Mouse (Mus musculus) hindbrain, embryonic 15.5 days (tissue): Measurements from ENCODE around the gene Zbtb32. TPM values are rescaled to one million over a fixed set of nuclear protein-coding genes. Genes with fewer than 3 reads are reported as not detected.

Experiments
- ATAC-seq: fragments of 200-750 bp; cut with Nextera tagmentation; 2 replicates; pipeline ENCODE4 v1.8.0; 2017; ENCODE audit warnings: low read depth, moderate number of reproducible peaks, moderate TSS enrichment; ENCODE audit not compliant: low FRiP score
- H3K27ac ChIP-seq: fragments of 300-500 bp; sonication (generic); replicated peaks from 2 replicates; pipeline ENCODE4 v1.5.1; 2015; ENCODE audit warnings: mild to moderate bottlenecking, inconsistent platforms
- H3K27me3 ChIP-seq: fragments of 300-500 bp; sonication (generic); 2 replicates; pipeline ENCODE4 v1.6.1; 2015; ENCODE audit warnings: control low read depth, inconsistent platforms
- H3K36me3 ChIP-seq: fragments of 300-500 bp; sonication (generic); 2 replicates; pipeline ENCODE4 v1.6.1; 2015; ENCODE audit warnings: control low read depth, inconsistent platforms
- H3K4me1 ChIP-seq: fragments of 300-500 bp; sonication (generic); replicated peaks from 2 replicates; pipeline ENCODE4 v1.6.1; 2015; ENCODE audit warnings: control low read depth, inconsistent platforms
- H3K4me2 ChIP-seq: fragments of 300-500 bp; sonication (generic); 2 replicates; pipeline ENCODE4 v1.6.1; 2015; ENCODE audit warnings: moderate library complexity, mild to moderate bottlenecking, inconsistent platforms
- H3K4me3 ChIP-seq: fragments of 300-500 bp; sonication (generic); 2 replicates; pipeline ENCODE4 v1.5.1; 2015; ENCODE audit warnings: mild to moderate bottlenecking, inconsistent platforms
- H3K9ac ChIP-seq: fragments of 300-500 bp; sonication (generic); 2 replicates; pipeline ENCODE4 v1.6.1; 2015; ENCODE audit warnings: inconsistent platforms
- H3K9me3 ChIP-seq: fragments of 300-500 bp; sonication (generic); 2 replicates; pipeline ENCODE4 v1.6.1; 2016; ENCODE audit warnings: control low read depth, inconsistent platforms
- WGBS: fragments of 180-500 bp; shearing (Covaris S2); methylation state at CpG from one replicate; pipeline ENCODE4 v1.1.7; 2015; 5-methylcytosine and 5-hydroxymethylcytosine counted together
- polyA plus RNA-seq: library from polyadenylated mRNA; unstranded; fragments of >200 nt; fragmentation: Nextera tagmentation; extraction: Ambion mirVana; gene quantifications from 2 replicates; pipeline ENCODE4 v1.2.1, GENCODE M21; 2015

Gene Zbtb32
- polyA plus RNA-seq, 1 experiment from 2014 or later = 0.10 TPM

DNA sequence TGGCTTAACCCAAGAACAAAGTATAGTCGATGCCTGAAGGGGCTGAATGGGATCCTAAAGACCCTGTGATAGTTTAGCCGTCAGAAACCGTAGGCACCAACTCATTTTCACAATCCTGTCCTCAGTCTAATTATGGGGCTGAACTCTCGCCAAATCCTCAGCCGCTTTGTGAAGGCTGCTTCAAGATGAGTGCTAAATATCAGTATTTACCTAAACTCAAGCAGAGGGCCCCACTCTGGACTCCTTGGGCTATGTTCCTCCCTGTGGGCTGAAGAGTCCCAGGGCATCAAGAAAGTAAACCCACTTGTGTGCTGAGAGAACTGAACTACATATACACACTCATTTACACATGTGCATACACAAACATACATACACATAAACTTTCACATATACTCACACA lies 1.9 kb downstream of the Zbtb32 start:
- 83% methylated on average over 5 of the region's 5 CpGs for WGBS
- Histone ChIP-seq H3K27me3 (no peaks in the 10 kb centered on the region), H3K4me3 (no peak overlapping the region), H3K9ac (no peak overlapping the region), H3K9me3 (no peaks in the 10 kb centered on the region), H3K4me1 (peaks cover 14% of the 10 kb centered on the region), H3K27ac (no peak overlapping the region), H3K4me2 (no peak overlapping the region), H3K36me3 (no peaks in the 10 kb centered on the region)
- ATAC-seq = no peak

DNA sequence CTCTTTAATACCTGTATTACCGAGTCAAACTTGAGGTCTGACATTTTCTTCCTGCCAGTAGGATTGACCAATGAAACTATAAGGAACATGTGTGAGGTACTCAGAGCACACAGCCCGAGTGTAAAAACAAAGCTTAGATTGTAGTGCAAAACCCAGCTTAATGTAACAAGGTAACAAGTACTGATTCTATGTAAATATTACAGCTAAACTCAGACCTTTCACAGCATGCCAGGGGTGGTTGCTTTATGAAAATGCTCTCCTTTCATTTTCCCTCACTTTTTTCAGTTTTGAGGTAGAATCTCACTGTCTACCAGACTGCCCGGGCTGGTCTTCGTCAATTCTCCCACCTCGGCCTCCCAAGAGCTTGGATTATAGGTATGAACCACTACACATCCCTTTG lies 2.6 kb downstream of the Zbtb32 start:
- no peak overlapping the region for H3K4me2 ChIP-seq
- H3K9ac ChIP-seq = no peak overlapping the region
- H3K4me1 ChIP-seq = peaks cover 14% of the 10 kb centered on the region
- no peaks in the 10 kb centered on the region for H3K36me3 ChIP-seq
- no peak for ATAC-seq
- H3K27ac ChIP-seq = no peak overlapping the region
- no peaks in the 10 kb centered on the region for H3K27me3 ChIP-seq
- no peaks in the 10 kb centered on the region for H3K9me3 ChIP-seq
- H3K4me3 ChIP-seq = no peak overlapping the region
- 90% methylated on average over 5 of the region's 5 CpGs for WGBS

GRCm38 (mm10) chr7:30594510-30595024 lies 4.1 kb downstream of the Zbtb32 start:
- H3K27me3 ChIP-seq = no peaks in the 10 kb centered on the region
- no peak overlapping the region for H3K4me3 ChIP-seq
- no peak overlapping the region for H3K27ac ChIP-seq
- no peak overlapping the region for H3K4me2 ChIP-seq
- H3K4me1 ChIP-seq = peaks cover 8% of the 10 kb centered on the region
- ATAC-seq = no peak
- no peak overlapping the region for H3K9ac ChIP-seq
- H3K36me3 ChIP-seq = no peaks in the 10 kb centered on the region
- 73% methylated on average over 4 of the region's 4 CpGs for WGBS
- no peaks in the 10 kb centered on the region for H3K9me3 ChIP-seq

GRCm38 (mm10) chr7:30593579-30594509 lies 4.9 kb downstream of the Zbtb32 start:
- Histone ChIP-seq H3K9me3 (no peaks in the 10 kb centered on the region), H3K27me3 (no peaks in the 10 kb centered on the region), H3K27ac (no peak overlapping the region), H3K36me3 (no peaks in the 10 kb centered on the region), H3K4me2 (no peak overlapping the region), H3K9ac (no peak overlapping the region), H3K4me1 (peaks cover 8% of the 10 kb centered on the region), H3K4me3 (no peak overlapping the region)
- no peak for ATAC-seq
- WGBS = 65% methylated on average over 10 of the region's 10 CpGs

DNA sequence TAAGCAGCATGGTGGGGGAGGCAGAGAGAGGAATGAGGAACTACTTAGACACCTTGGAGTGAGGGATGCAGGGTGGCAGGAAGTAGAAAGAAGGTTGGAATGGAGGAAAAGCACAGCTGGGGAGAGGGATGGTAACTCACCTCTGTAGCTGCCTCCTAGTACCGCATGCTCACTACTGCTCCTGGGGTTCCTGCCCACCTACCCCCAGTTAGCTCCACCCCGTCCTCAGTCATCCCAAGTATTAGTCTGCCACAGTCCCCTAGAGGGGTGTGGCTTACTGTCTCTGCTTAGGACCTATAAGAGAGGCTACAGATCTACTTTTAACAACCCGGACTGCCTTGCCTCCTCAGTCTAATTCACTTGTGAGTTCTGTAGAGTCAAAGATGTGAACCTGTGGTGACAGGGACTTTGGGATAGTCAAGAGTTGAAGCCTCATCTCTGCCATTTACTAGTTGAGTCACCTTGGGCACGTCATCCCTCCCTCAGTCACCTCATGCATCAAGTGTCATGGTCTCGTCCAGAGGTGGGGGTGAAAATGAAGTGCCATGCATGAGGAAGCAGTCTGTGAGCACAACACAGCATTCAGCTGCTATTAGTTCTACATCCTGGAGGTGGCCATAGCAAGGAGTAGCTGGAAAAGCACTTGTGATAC lies 5.8 kb downstream of the Zbtb32 start:
- Histone ChIP-seq H3K9me3 (no peaks in the 10 kb centered on the region), H3K36me3 (no peaks in the 10 kb centered on the region), H3K9ac (no peak overlapping the region), H3K4me2 (no peak overlapping the region), H3K27me3 (no peaks in the 10 kb centered on the region), H3K4me1 (peaks cover 8% of the 10 kb centered on the region), H3K4me3 (no peak overlapping the region), H3K27ac (no peak overlapping the region)
- WGBS = 59% methylated on average over 5 of the region's 5 CpGs
- ATAC-seq = no peak

DNA sequence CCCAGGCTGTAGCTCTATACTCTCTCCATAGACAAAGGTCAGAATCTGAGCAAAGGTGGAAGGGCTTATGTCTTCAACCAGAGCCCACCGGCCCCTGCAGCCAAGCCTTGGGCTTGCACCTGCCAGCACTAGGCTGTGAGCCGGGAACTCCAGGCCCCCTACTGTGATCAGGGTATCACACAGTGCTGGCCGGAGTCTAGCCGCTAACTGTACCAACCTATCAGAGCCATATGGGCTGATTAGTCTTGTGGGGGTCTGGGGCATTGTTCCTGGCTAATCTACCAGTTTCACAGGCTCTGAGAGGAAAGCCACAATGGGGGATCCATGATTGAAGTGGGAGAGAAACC lies 7.1 kb downstream of the Zbtb32 start:
- Histone ChIP-seq H3K27me3 (no peaks in the 10 kb centered on the region), H3K36me3 (0 out of 2 replicates have a peak, but pooled peaks cover under 1% of the 10 kb centered on the region), H3K9ac (no peak overlapping the region), H3K4me3 (no peak overlapping the region), H3K27ac (no peak overlapping the region), H3K4me2 (no peak overlapping the region), H3K4me1 (peaks cover 20% of the 10 kb centered on the region), H3K9me3 (no peaks in the 10 kb centered on the region)
- no peak for ATAC-seq
- 37% methylated on average over 4 of the region's 4 CpGs for WGBS

- no peak for ATAC-seq
- Histone ChIP-seq H3K4me1 (peaks cover 26% of the 10 kb centered on the region), H3K9ac (no peak overlapping the region), H3K9me3 (no peaks in the 10 kb centered on the region), H3K36me3 (0 out of 2 replicates have a peak, but pooled peaks cover 6% of the 10 kb centered on the region), H3K4me2 (no peak overlapping the region), H3K27ac (no peak overlapping the region), H3K4me3 (no peak overlapping the region), H3K27me3 (no peaks in the 10 kb centered on the region)
- 86% methylated on average over 9 of the region's 9 CpGs for WGBS
These were observed 7.6 kb downstream of the Zbtb32 start for GRCm38 (mm10) chr7:30590927-30591604.

DNA sequence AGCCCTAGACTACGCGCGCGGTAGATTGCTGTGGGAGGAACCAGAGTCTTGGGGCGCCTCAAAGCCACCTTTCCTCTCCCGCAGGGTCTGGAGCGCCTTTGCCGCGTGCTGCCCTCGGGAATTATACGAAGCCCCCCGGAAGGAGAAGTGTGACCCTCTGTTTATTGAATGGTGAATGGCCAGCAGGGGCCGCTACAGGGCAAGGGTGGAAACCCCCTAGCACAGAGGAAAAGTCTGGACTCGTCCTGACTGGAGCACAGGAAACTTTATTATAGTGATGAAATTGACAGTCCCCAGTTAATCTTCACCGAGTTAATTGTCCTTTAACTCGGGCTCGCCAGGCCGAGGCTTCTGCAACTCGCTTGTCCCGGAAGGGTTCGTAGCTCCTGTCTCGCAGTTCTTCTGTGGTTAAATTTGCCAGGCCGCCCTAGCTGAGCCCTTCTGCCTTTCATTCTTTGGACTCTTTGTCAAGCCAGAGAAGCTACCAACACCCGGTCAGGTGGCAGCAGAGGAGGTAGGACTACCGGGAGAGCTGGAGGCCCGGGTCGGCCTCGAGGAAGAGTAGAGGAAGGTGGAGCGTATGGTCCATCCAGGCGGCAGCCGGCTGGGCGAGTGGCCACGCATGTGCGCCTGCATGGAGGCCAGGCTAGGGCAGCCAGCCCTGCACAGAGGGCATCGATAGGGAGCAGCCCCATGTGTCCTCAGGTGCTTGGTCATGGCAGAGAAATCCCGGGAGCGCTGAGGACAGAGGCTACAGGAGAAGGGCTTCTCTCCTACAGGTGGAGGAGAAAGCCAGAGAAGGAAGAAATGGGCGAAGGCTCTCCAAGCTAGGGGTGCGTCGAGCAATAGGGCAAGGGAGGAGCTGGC lies 9.0 kb downstream of the Zbtb32 start:
- ATAC-seq = peak; percentile 54
- 30% methylated on average over 40 of the region's 40 CpGs for WGBS
- H3K4me2 ChIP-seq = peak overlapping the region; percentile 92

DNA sequence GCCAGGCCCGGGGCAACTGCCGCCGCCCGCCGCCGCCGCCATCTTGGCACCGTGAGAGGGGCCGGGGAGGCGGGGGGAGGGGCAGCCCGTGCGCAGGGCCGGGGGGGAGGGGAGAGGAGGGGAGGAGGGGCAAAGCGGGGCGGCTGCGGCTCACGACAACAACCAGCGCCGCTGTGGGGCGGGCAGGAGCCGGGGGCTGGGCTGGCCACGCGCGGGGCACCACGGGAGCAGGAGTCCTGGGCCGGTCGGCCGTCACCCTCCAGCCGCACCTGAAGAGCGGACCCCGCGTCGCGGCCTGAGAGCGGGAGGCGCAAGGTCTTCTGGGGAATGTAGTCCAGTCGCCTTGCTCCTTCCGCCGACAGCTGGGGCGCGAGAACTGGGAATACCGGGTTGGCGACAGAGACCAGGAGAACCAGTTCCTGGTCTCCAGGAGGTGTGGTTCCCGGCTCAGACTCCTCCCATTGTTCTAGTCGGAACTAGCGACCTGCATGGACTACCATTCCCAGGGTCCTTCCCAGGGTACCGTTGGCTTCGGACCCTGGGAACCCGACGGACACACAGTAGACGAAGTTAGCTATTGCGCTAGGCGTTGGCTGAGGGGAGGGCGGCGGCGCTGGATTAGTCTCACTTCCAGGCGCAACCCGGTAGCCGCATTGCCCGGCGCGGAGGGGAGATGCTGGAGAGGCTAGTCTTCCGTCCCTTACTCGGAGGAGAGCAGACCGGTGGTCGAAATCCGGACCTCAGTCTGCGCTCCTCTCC lies 9.9 kb downstream of the Zbtb32 start, which contains the start of gene Kmt2b:
Gene Kmt2b, minus strand, starts transcription at position 51 of the 759 bp plus-strand sequence.
- Histone ChIP-seq H3K9me3 (no peaks in the 10 kb centered on the region), H3K27me3 (no peaks in the 10 kb centered on the region), H3K9ac (peak within 1 kb of the TSS; percentile 97), H3K27ac (peak within 1 kb of the TSS; percentile 92), H3K4me3 (peak within 1 kb of the TSS; percentile 70), H3K4me1 (peaks cover 27% of the 10 kb centered on the region), H3K4me2 (peak within 1 kb of the TSS; percentile 92), H3K36me3 (peaks cover 25% of the 10 kb centered on the region)
- WGBS = 1% methylated on average over 62 of the region's 68 CpGs
- peak; percentile 96 for ATAC-seq

More for the DNA sequence above, 9.0 kb downstream of the Zbtb32 start:
- H3K27ac ChIP-seq = peak overlapping the region; percentile 92
- H3K9me3 ChIP-seq = no peaks in the 10 kb centered on the region
- peaks cover 27% of the 10 kb centered on the region for H3K4me1 ChIP-seq
- H3K36me3 ChIP-seq = peaks cover 17% of the 10 kb centered on the region; the same call in 1 of the 2 replicates
- H3K9ac ChIP-seq = peak overlapping the region; percentile 97
- H3K27me3 ChIP-seq = no peaks in the 10 kb centered on the region
- peak overlapping the region; percentile 70 for H3K4me3 ChIP-seq

- under 1% methylated on average over 67 of the region's 67 CpGs for WGBS
- H3K4me1 ChIP-seq = peaks cover 27% of the 10 kb centered on the region
- H3K9ac ChIP-seq = peak overlapping the region; percentile 97
- H3K36me3 ChIP-seq = peaks cover 33% of the 10 kb centered on the region
- no peaks in the 10 kb centered on the region for H3K9me3 ChIP-seq
- H3K4me2 ChIP-seq = peak overlapping the region; percentile 92
- ATAC-seq = peak; percentile 35
- peak overlapping the region; percentile 92 for H3K27ac ChIP-seq
- H3K27me3 ChIP-seq = no peaks in the 10 kb centered on the region
- peak overlapping the region; percentile 70 for H3K4me3 ChIP-seq
These were observed 10.7 kb downstream of the Zbtb32 start for GRCm38 (mm10) chr7:30587842-30588667.
